Mouse (Mus musculus) CH12.LX (cell line): Measurements from ENCODE around the gene Vwc2.

ENCODE experiments used
- BHLHE40 ChIP-seq: IDR thresholded peaks from 2 replicates; pipeline ENCODE4 v1.6.1; 2011; ENCODE audit warnings: mild to moderate bottlenecking, low read depth, low read length, improper control_type of control experiment
- CTCF ChIP-seq, 2 experiments: IDR thresholded peaks in 1 of 2; conservative IDR thresholded peaks in 1 of 2; 2 replicates each; pipeline ENCODE4 v1.5.1; 2011 to 2012; ENCODE audit warnings: low read depth in 2 of 2, low read length in 2 of 2, improper control_type of control experiment in 1 of 2, inconsistent platforms in 1 of 2, mild to moderate bottlenecking in 1 of 2, moderate library complexity in 1 of 2
- EP300 ChIP-seq: IDR thresholded peaks from 2 replicates; pipeline ENCODE4 v1.6.1; 2011; ENCODE audit warnings: low read length, improper control_type of control experiment
- GABPA ChIP-seq: IDR thresholded peaks from 2 replicates; pipeline ENCODE4 v1.6.1; 2012; ENCODE audit warnings: low read depth, low read length, improper control_type of control experiment, inconsistent platforms; ENCODE audit not compliant: insufficient replicate concordance
- JUND ChIP-seq: conservative IDR thresholded peaks from 2 replicates; pipeline ENCODE4 v1.6.1; 2011; ENCODE audit warnings: low read depth, low read length, improper control_type of control experiment
- MEF2A ChIP-seq: IDR thresholded peaks from 2 replicates; pipeline ENCODE4 v1.6.1; 2014; ENCODE audit warnings: low read depth, mild to moderate bottlenecking, inconsistent platforms, low read length, improper control_type of control experiment, borderline replicate concordance
- POLR2A ChIP-seq: IDR thresholded peaks from 2 replicates; pipeline ENCODE4 v1.6.1; 2011; ENCODE audit warnings: low read depth, mild to moderate bottlenecking, improper control_type of control experiment, low read length
- POLR2AphosphoS2 ChIP-seq: IDR thresholded peaks from 2 replicates; pipeline ENCODE4 v1.6.1; 2011; ENCODE audit warnings: low read depth, low read length, improper control_type of control experiment
- SIN3A ChIP-seq: IDR thresholded peaks from 2 replicates; pipeline ENCODE4 v1.6.1; 2012; ENCODE audit warnings: low read length, improper control_type of control experiment, inconsistent platforms
- SMC3 ChIP-seq: IDR thresholded peaks from 2 replicates; pipeline ENCODE4 v1.6.1; 2011; ENCODE audit warnings: low read depth, low read length, improper control_type of control experiment
- TCF12 ChIP-seq: IDR thresholded peaks from 2 replicates; pipeline ENCODE4 v1.6.1; 2014; ENCODE audit warnings: low read depth, mild to moderate bottlenecking, inconsistent platforms, low read length, improper control_type of control experiment
- ZMIZ1 ChIP-seq: IDR thresholded peaks from 2 replicates; pipeline ENCODE4 v1.6.1; 2012; ENCODE audit warnings: low read depth, mild to moderate bottlenecking, inconsistent platforms, low read length, improper control_type of control experiment
- ZNF384 ChIP-seq: IDR thresholded peaks from 2 replicates; pipeline ENCODE4 v1.6.1; 2012; ENCODE audit warnings: low read depth, low read length, improper control_type of control experiment, inconsistent platforms

DNA sequence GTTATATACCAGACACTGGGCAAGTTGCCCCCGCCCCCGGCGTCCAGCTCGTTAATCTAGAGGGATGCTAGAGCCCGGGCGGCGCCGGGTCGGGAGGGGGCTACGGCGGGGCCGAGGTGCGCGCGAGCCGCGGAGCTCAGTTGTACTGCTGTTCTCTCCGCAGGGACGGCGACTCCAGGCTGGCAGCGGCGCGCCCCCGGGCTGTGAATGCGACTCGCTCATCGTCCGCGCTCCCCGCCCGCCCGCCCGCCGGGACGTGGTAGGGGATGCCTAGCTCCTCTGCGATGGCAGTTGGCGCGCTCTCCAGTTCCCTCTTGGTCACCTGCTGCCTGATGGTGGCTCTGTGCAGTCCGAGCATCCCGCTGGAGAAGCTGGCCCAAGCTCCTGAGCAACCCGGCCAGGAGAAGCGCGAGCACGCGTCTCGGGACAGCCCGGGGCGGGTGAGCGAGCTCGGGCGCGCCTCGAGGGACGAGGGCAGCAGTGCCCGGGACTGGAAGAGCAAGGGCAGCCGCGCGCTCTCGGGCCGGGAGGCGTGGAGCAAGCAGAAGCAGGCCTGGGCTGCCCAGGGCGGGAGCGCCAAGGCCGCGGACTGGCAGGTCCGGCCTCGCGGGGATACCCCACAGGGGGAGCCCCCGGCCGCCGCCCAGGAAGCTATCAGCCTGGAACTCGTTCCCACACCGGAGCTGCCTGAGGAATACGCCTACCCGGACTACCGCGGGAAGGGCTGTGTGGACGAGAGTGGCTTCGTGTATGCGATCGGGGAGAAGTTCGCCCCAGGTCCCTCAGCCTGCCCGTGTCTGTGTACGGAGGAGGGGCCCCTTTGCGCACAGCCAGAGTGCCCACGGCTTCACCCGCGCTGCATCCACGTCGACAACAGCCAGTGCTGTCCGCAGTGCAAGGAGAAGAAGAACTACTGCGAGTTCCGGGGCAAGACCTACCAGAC lies 1.9 kb downstream of the Vwc2 start:
- TF ChIP-seq SIN3A (no peak), POLR2AphosphoS2 (no peak), BHLHE40 (no peak), CTCF (conservative IDR thresholded peaks at IDR 0.05 in 1 of 2, IDR thresholded peaks at IDR 0.05 in 1 of 2; ENCODE audit: low read depth in 2 of 2, low read length in 2 of 2) (no peak), MEF2A (no peak), TCF12 (no peak), ZMIZ1 (no peak), ZNF384 (no peak), JUND (no peak), SMC3 (no peak), EP300 (no peak), POLR2A (no peak), GABPA (no peak)
